Mouse (Mus musculus): ENCODE measurements around the gene H1foo. TPM values are rescaled to one million over a fixed set of nuclear protein-coding genes. Genes with fewer than 3 reads are reported as not detected.

Gene H1foo
- polyA plus RNA-seq, 1 experiment from 2014 or later, result not detected

GRCm38 (mm10) chr6:115978596-115978995 is 33.9 kb downstream of the H1foo start:
- H3K4me1 ChIP-seq, result peaks cover 12% of the 10 kb centered on the region
- H3K27me3 ChIP-seq, result no peaks in the 10 kb centered on the region
- H3K4me3 ChIP-seq, result no peak overlapping the region
- no peak for ATAC-seq
- H3K9ac ChIP-seq, result no peak overlapping the region
- no peaks in the 10 kb centered on the region for H3K9me3 ChIP-seq (replicated peaks)
- H3K4me2 ChIP-seq, result no peak overlapping the region
- no peak overlapping the region for H3K27ac ChIP-seq
- WGBS, result 64% methylated on average over 8 of the region's 8 CpGs
- H3K36me3 ChIP-seq (ENCODE audit: poor library complexity, severe bottlenecking), result no peaks in the 10 kb centered on the region; the same call in 1 of the 2 replicates

- no peaks in the 10 kb centered on the region; the same call in 1 of the 2 replicates for H3K36me3 ChIP-seq (ENCODE audit: poor library complexity, severe bottlenecking)
- no peak for ATAC-seq
- no peaks in the 10 kb centered on the region for H3K27me3 ChIP-seq
- H3K27ac ChIP-seq, result no peak overlapping the region
- H3K4me2 ChIP-seq, result no peak overlapping the region
- H3K4me1 ChIP-seq, result peaks cover 32% of the 10 kb centered on the region
- H3K4me3 ChIP-seq, result no peak overlapping the region
- 68% methylated on average over 7 of the region's 7 CpGs for WGBS
- H3K9me3 ChIP-seq (replicated peaks), result no peaks in the 10 kb centered on the region
- no peak overlapping the region for H3K9ac ChIP-seq
Observed at GRCm38 (mm10) chr6:115982889-115983288, 38.2 kb downstream of the H1foo start.

- H3K9me3 ChIP-seq (replicated peaks), result no peaks in the 10 kb centered on the region
- 70% methylated on average over 12 of the region's 12 CpGs for WGBS
- no peaks in the 10 kb centered on the region for H3K27me3 ChIP-seq
- H3K9ac ChIP-seq, result no peak overlapping the region
- H3K27ac ChIP-seq, result no peak overlapping the region
- no peak for ATAC-seq
- H3K4me1 ChIP-seq, result peaks cover 32% of the 10 kb centered on the region
- no peaks in the 10 kb centered on the region for H3K36me3 ChIP-seq (ENCODE audit: poor library complexity, severe bottlenecking)
- no peak overlapping the region for H3K4me3 ChIP-seq
- no peak overlapping the region for H3K4me2 ChIP-seq
Observed at GRCm38 (mm10) chr6:115983306-115984038, 38.7 kb downstream of the H1foo start.

- no peak for ATAC-seq
- Histone ChIP-seq H3K4me1 (peaks cover 32% of the 10 kb centered on the region), H3K4me2 (no peak overlapping the region), H3K9me3 (replicated peaks) (no peaks in the 10 kb centered on the region), H3K4me3 (no peak overlapping the region), H3K27me3 (no peaks in the 10 kb centered on the region), H3K9ac (no peak overlapping the region), H3K27ac (no peak overlapping the region), H3K36me3 (ENCODE audit: poor library complexity, severe bottlenecking) (no peaks in the 10 kb centered on the region)
- WGBS, result 56% methylated on average over 7 of the region's 7 CpGs
Observed at GRCm38 (mm10) chr6:115984580-115984979, 39.8 kb downstream of the H1foo start.

GRCm38 (mm10) chr6:115985622-115986021 is 40.9 kb downstream of the H1foo start:
- Histone ChIP-seq H3K27ac (no peak overlapping the region), H3K27me3 (peaks cover 2% of the 10 kb centered on the region), H3K9me3 (replicated peaks) (no peaks in the 10 kb centered on the region), H3K4me2 (no peak overlapping the region), H3K36me3 (ENCODE audit: poor library complexity, severe bottlenecking) (no peaks in the 10 kb centered on the region), H3K4me3 (no peak overlapping the region), H3K4me1 (peaks cover 32% of the 10 kb centered on the region), H3K9ac (no peak overlapping the region)
- no peak for ATAC-seq
- WGBS, result 72% methylated on average over 9 of the region's 9 CpGs

GRCm38 (mm10) chr6:115986472-115987095 is 41.8 kb downstream of the H1foo start:
- peak overlapping the region; percentile 16; the same call in 1 of the 2 replicates for H3K4me2 ChIP-seq
- no peaks in the 10 kb centered on the region for H3K36me3 ChIP-seq (ENCODE audit: poor library complexity, severe bottlenecking)
- H3K4me1 ChIP-seq, result peaks cover 40% of the 10 kb centered on the region
- 53% methylated on average over 12 of the region's 12 CpGs for WGBS
- no peaks in the 10 kb centered on the region for H3K9me3 ChIP-seq (replicated peaks)
- no peak overlapping the region for H3K27ac ChIP-seq
- H3K4me3 ChIP-seq, result no peak overlapping the region
- ATAC-seq, result peak; percentile 33; the same call in 1 of the 2 replicates
- peak overlapping the region; percentile 10; the same call in 1 of the 2 replicates for H3K9ac ChIP-seq
- peaks cover 12% of the 10 kb centered on the region for H3K27me3 ChIP-seq

- Histone ChIP-seq H3K27me3 (peaks cover 18% of the 10 kb centered on the region), H3K9me3 (replicated peaks) (no peaks in the 10 kb centered on the region), H3K9ac (no peak overlapping the region), H3K4me1 (peaks cover 45% of the 10 kb centered on the region), H3K27ac (no peak overlapping the region), H3K4me2 (peak overlapping the region; percentile 3; the same call in 1 of the 2 replicates), H3K36me3 (ENCODE audit: poor library complexity, severe bottlenecking) (no peaks in the 10 kb centered on the region), H3K4me3 (no peak overlapping the region)
- no peak for ATAC-seq
- 57% methylated on average over 9 of the region's 9 CpGs for WGBS
Observed at GRCm38 (mm10) chr6:115987096-115987747, 42.5 kb downstream of the H1foo start.

- Histone ChIP-seq H3K36me3 (ENCODE audit: poor library complexity, severe bottlenecking) (no peaks in the 10 kb centered on the region), H3K4me1 (peaks cover 56% of the 10 kb centered on the region), H3K4me2 (peak overlapping the region; percentile 85; the same call in 1 of the 2 replicates), H3K9ac (no peak overlapping the region), H3K27ac (no peak overlapping the region), H3K4me3 (no peak overlapping the region), H3K27me3 (peaks cover 37% of the 10 kb centered on the region), H3K9me3 (replicated peaks) (no peaks in the 10 kb centered on the region)
- 69% methylated on average over 5 of the region's 5 CpGs for WGBS
- ATAC-seq, result no peak
Observed at GRCm38 (mm10) chr6:115989032-115989431, 44.3 kb downstream of the H1foo start.

GRCm38 (mm10) chr6:115989607-115990006 is 44.9 kb downstream of the H1foo start:
- H3K4me1 ChIP-seq, result peaks cover 58% of the 10 kb centered on the region
- H3K27me3 ChIP-seq, result peaks cover 42% of the 10 kb centered on the region
- no peaks in the 10 kb centered on the region for H3K9me3 ChIP-seq (replicated peaks)
- peak overlapping the region; percentile 85 for H3K4me2 ChIP-seq
- ATAC-seq, result no peak
- WGBS, result 53% methylated on average over 4 of the region's 4 CpGs
- peak overlapping the region; percentile 14; the same call in 1 of the 2 replicates for H3K4me3 ChIP-seq
- H3K36me3 ChIP-seq (ENCODE audit: poor library complexity, severe bottlenecking), result no peaks in the 10 kb centered on the region
- H3K27ac ChIP-seq, result 0 out of 2 replicates have a peak overlapping the region, but pooled peaks have one; percentile 15
- H3K9ac ChIP-seq, result no peak overlapping the region

- peak overlapping the region; percentile 85 for H3K4me2 ChIP-seq
- peaks cover 54% of the 10 kb centered on the region for H3K4me1 ChIP-seq
- H3K36me3 ChIP-seq (ENCODE audit: poor library complexity, severe bottlenecking), result no peaks in the 10 kb centered on the region
- no peak overlapping the region for H3K4me3 ChIP-seq
- H3K9ac ChIP-seq, result no peak overlapping the region
- ATAC-seq, result no peak
- WGBS, result 76% methylated on average over 3 of the region's 3 CpGs
- H3K9me3 ChIP-seq (replicated peaks), result no peaks in the 10 kb centered on the region
- peaks cover 42% of the 10 kb centered on the region for H3K27me3 ChIP-seq
- H3K27ac ChIP-seq, result no peak overlapping the region
Observed at GRCm38 (mm10) chr6:115990056-115990455, 45.3 kb downstream of the H1foo start.

- no peak overlapping the region for H3K9ac ChIP-seq
- peak overlapping the region; percentile 85 for H3K4me2 ChIP-seq
- peaks cover 42% of the 10 kb centered on the region for H3K27me3 ChIP-seq
- 77% methylated on average over 9 of the region's 9 CpGs for WGBS
- H3K36me3 ChIP-seq (ENCODE audit: poor library complexity, severe bottlenecking), result no peaks in the 10 kb centered on the region
- H3K9me3 ChIP-seq (replicated peaks), result no peaks in the 10 kb centered on the region
- H3K4me1 ChIP-seq, result peaks cover 50% of the 10 kb centered on the region
- no peak for ATAC-seq
- no peak overlapping the region for H3K27ac ChIP-seq
- 0 out of 2 replicates have a peak overlapping the region, but pooled peaks have one; percentile 56 for H3K4me3 ChIP-seq
Observed at GRCm38 (mm10) chr6:115990479-115990878, 45.7 kb downstream of the H1foo start.

All from forebrain, embryonic 13.5 days (tissue).